Mouse (Mus musculus) c-Kit-negative CD71-positive TER-119-positive erythroid progenitor cells, embryonic 14.5 days (primary cell): ENCODE results near the gene Rpl11.
"Not testable (repeated sequence)": the region's sequence is repeated elsewhere in the genome, so short reads cannot be mapped to it uniquely, and the experiment has no call there.

Experiments
- DNase-seq: peaks from one replicate; pipeline ENCODE4 v3.0.0-alpha.2; 2013; ENCODE audit warnings: low read depth, low spot score

Rpl11 gene

DNA sequence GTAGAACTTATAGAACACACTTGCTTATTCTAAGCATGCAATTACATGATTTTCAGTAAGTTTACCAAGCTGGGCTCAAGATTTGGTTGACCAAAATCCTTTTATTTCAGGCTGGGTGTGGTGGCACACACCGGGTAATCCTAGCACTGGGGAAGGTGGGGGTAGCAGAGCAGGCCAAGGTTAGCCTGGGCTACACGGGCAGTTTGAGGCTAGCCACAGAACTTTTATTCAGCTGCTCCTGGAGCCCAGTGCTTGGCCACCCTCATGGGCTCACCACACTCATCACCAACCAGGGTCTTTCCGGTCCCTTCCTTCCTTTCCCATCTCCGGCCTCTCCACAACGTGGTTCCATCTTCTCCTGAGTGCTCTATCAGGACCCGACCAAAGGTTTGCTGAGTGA, 17.4 kb upstream of the Rpl11 start:
- DNase-seq: no peak

DNA sequence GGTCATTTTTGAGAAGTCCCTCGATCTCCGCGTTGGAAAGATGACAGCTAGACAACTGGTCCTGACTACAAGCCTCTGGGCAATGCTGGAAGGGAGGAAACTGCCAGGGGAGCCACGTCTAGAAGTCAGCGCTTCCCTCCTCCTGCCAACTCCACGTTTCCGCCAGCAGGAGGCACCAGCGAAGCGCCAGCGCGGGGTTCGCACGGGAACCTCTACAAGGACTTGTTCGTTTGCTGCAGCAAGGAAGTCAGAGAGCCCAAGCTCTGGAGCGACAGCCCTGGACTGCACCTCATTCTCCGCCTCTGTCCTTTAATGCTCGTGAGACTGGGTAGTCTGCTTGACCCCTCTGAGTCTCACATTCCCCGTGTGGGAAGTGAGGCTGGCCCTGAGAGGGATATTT, 16.7 kb upstream of the Rpl11 start:
- DNase-seq: no peak

DNA sequence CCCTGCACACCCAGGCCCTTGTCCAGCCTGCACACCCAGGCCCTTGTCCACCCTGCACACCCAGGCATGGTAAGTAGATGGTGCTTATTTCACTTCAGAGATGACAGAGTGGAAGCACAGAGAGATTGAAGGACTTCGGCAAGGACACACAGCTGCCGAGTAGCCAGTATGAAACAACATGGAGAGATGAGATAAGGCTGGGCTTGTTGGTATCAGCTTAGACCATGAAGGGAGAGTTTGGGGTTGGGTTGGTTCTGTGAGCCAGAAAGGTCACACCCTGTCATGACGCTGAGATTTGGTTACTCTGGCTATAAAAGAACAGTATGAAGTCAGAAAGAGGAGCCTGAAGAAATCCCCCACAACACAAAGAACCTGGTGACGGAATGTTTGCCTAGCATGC, 16.1 kb upstream of the Rpl11 start:
- DNase-seq: peak; percentile 15

DNA sequence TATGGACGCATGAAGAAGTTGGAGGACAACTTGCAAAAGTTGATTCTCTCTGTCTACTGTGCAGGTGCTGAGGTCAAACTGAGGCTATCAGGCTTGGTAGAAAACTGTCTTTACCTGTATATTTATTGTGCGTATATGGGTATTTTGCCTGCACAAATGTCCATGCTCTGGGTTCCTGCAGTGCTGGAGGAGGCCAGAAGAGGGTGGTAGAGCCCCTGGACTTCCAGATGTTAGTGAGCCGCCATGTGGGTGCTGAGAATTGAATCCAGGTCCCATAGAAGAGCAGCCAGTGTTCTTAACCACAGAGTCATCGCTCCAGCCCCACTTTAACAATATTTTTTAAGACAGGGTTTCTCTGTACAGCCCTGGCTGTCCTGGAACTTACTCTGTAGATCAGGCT, 9.9 kb upstream of the Rpl11 start:
- no peak for DNase-seq

DNA sequence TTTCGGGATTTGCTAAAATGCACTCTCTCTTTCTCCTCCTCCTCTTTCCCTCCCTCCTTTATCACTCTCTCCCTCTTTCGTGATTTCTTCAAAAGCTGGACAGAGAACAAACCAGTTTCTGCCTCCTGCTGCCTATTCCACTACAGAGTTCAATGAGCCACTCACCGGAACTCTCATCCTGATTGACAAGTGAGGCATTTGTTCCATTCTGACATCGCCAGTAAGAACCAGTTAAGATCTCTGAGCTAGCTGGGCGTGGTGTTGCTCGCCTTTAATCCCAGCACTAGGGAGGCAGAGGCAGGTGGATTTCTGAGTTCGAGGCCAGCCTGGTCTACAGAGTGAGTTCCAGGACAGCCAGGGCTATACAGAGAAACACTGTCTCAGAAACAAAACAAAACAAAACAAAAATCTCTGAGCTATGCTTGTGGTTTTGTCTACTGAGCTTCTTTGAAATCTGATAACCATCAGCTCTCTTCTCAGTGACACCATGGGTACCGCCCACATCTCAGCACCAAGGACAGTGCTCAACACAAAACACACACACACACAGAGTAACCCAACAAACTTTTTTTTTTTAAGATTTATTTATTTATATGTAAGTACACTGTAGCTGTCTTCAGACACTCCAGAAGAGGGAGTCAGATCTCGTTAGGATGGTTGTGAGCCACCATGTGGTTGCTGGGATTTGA, 6.7 kb upstream of the Rpl11 start:
- not testable (repeated sequence) for DNase-seq

DNA sequence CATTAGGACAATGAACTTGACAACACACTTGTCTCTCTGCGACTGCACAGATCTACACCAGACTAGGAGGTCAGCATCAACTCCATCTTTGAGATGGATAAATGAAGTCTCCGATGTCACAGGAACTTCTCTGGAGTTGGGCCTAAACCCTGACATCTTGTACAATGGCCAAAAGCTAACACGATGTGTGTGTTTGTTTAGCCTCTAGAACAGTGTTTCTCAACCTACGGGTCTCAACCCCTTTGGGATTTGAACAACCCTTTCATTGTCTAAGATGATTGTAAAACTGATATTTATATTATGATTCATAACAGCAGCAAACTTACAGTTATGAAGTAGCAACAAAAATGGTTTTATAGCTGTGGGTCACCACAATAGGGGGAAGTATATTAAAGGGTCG, 4.7 kb upstream of the Rpl11 start:
- DNase-seq: no peak

DNA sequence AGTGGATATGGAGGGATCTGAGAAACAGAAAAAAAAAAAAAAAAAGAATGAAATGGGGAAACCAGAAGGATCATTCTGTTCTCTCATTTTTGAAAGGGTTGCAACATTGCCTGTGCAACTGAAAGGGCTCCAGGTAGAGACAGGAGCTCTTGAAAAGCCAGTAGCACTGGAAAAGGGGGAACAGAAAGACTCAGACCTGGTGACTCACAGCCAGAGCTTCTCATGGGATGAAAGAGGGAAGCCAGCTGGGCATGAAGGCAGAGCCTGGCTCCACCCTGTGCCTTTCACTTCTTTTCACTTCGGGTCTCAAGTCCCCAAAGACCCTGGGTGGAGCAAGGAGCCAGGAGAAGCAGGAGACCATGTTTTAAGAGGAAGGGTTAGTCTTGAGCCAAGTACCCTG, 2.8 kb upstream of the Rpl11 start:
- no peak for DNase-seq

DNA sequence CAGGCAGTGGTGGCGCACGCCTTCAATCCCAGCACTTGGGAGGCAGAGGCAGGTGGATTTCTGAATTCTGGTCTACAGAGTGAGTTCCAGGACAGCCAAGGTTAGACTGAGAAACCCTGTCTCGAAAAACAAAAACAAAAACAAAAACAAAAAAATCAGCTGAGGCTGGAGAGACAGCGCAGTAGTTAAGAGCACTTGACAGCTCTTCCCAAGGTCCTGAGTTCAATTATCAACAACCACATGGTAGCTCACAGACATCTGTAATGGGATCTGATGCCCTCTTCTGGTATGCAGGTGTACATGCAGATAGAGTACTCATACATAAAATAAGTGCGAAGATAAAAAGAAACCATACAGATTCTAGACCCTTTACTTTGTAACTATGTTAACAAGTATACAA, 615 bp upstream of the Rpl11 start:
- DNase-seq: no peak

DNA sequence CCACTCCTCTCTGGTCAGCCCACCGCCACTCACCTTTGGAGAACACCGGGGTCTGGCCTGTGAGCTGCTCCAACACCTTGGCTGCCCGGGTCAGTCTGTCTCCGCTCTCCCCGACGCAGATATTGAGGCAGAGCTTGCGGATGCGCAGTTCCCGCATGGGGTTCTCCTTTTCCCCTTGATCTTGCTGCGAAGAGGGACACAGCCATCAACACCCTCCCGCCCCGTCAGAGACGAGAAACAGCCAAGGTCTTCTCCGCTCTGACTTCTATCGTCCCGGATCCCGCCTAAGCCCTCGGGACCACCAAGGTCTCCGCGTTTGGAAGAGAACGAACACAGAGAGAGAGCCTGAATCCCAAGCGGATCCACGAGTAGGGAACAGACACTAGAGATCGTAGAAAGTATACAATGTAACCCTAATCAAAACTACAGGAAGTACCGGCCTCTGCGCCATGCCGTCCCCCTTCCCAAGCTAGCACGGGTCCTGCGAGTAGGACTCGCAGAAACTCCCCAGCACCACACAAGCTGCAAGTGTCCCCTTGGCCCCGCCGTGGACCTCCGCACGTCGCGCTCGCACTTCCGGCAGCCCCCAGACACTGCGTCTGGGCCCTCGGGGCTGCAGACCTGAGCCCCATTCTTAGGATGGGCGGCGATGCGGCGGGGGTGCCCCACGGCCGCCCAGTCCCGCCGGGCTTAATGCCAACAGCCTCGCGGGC, 538 bp downstream of the Rpl11 start:
- no peak for DNase-seq

DNA sequence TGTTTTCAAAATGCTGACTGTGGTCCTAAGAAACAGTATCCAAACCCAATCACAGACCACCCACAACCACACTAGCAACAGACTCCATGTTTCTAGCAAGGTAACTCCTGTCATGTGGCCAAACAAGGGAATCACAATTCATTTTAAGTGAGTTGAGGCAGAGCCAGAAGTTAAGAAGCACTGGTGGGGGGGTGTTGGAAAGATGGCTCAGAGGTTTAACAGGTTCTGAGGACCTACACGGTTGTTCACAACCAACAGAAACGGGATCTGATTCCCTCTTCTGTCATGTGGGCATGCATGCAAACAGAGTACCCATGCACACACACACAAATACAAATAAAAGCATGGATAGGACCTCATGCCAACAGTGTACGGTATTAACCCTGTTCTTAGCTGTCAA, 1.2 kb downstream of the Rpl11 start:
- no peak for DNase-seq

DNA sequence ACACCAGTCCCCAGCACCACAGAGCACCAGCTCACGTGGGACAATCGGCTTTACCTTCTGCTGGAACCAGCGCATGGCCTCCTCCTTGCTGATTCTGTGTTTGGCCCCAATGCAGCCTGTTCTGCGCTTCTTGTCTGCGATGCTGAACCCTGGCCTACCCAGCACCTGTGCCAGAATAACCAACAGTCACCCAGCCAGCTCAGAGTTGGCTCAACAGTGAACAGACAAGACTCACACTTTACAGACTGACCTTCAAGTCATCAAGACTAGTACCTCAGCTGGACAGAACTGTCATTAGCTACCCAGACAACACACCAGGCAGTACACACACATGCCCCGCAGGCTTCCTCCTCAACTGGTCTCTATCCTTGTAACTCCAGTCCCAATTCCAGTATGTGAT, 3.0 kb downstream of the Rpl11 start:
- no peak for DNase-seq

DNA sequence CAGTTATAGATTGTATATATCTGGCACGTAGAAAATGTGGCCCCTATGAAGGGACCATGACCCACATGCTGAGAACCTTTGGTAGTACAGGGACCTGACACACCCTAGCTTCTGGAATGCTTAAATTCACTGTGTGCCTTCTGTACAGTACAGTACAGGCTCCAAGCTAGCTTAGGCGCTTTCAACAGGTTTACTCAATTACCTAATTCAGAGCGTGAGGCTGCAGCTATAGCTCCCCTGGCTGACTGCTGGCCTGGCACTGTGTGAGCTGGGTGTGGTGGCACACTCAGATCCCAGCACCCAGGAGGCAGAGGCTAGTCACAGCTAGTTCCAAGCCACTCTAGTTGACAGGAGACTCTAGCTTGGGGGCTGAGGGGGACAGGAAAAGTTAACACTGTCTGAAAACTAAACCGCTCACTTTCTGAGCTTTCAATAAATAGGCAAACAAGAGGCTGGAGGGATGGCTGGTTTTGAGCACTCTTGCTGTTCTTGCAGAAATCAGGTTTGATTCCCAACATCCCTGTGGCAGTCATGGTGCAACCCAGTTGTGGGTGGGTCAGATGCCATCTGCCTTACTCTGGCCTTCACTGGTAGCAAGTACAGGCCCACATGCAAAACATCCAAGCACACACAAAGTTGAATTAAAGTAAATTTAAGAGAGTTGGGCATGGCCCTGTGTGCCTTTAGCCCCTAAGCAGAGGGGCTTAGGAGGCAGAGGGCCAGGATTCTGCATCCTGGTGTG, 4.8 kb downstream of the Rpl11 start:
- DNase-seq: no peak

DNA sequence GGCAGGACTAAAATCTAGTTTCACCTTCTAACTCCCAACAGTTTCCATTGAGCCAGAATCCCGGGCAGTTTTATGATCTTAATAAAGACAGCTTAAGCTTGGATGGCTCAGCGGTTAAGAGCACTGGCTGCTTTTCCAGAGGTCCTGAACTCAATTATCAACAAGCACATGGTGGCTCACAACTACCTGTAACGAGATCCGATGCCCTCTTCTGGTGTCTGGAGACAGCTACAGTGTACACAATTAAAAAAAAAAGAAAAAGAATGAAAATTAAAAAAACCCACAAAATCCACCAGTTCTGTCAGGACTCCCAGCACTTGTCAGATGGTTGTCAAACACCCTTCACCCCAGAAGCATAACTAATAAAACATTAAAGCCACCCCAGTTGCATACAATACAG, 5.6 kb downstream of the Rpl11 start:
- no peak for DNase-seq

DNA sequence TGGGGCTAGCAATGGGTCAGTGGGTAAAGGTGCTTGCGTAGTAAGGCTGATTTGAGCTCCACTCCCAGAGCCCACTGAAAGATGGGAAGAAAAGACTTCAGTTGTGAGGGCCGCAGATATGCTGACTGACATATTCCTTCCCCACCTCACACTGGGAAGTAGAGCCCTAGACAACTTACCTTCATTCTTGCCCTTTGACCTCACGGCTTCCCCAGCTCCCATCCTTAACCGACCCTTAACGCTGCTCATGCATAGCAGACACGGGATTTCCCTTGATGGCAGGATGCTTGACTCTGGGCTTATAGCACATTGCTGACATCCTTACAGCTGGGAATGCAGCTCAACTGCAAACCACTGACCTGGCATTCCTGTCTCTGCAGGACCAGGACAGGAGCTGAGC, 6.3 kb downstream of the Rpl11 start:
- DNase-seq: no peak

DNA sequence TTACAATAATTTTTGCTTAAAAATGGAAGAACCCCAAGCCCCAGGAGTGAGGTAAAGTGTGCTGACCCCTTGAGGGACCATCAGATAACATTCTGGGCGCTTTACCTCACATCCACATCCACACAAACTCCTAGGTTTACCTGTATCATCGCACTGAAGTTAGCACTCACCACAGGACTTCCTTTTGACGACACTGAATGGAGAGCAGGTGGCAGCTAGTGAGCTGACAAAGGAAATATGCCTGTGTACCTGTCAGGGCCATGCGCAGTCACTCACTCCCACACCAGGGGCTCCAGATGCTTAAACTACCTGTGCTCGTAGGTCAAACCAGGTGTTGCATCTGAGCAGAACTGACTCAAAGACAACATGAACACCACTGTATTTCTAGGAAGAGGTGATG, 8.1 kb downstream of the Rpl11 start:
- no peak for DNase-seq

DNA sequence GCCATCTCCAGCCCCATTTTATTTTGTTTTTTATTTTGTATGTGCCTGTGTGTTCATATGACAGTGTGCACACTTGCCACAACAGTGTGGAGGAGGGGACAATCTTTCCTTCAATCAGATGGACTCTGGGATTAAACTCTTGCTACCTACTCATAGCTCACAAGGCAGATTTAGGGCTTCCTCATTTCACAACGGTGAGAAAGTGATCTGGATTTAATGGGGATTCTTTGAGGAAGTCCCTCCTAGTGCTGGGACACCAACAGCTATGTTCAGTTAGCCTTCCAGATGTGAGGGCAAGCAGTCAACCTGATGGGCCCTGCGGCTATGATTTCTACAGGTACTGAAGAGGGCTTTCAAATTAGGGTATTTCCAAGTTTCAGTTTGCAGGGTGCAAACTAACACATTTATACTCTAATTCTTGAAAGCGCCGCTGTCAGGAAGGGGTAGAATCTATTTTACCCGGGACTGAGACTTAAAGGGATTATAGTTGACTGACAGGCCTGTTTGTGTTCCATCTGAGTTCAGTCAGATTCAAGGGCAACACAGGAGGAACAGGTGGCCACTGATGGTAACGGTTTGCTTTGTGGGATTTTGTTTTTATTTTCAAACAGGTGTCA, 9.3 kb downstream of the Rpl11 start:
- DNase-seq: no peak

DNA sequence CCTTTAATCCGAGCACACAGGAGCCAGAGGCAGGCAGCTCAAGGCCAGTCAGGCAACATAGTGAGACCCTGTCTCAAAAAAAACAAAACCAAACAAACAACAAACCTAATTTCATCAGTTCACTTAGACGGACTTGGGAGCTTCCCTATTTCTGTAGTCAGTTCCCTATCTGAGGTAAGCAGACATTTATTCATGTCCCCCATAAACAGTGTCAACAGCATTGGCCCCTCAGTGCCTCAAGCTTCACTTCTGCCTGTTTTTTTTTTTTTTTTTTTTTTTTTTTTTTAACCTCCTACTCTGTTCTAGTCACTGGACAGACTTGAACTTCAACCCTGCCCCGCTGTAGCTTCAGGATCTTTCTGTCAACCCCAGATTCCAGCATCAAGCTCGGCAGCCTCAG, 18.1 kb downstream of the Rpl11 start:
- DNase-seq: no peak

DNA sequence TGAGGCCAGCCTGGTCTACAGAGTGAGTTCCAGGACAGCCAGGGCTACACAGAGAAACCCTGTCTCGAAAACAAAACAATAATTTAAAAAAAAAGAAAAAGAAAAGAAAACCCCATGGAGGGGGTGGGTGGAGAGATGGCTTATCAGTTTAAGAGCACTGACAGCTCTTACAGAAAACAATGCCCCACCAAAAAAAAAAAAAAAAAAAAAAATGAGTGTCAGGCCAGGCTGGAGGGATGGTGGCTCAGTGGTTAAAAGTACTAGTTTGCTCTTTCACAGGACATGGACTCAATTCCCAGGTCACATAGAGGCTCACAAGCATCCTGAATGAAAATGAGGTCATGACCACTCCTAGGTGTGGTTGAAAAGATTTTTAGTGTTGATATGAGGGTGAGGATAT, 20.0 kb downstream of the Rpl11 start:
- no peak for DNase-seq

DNA sequence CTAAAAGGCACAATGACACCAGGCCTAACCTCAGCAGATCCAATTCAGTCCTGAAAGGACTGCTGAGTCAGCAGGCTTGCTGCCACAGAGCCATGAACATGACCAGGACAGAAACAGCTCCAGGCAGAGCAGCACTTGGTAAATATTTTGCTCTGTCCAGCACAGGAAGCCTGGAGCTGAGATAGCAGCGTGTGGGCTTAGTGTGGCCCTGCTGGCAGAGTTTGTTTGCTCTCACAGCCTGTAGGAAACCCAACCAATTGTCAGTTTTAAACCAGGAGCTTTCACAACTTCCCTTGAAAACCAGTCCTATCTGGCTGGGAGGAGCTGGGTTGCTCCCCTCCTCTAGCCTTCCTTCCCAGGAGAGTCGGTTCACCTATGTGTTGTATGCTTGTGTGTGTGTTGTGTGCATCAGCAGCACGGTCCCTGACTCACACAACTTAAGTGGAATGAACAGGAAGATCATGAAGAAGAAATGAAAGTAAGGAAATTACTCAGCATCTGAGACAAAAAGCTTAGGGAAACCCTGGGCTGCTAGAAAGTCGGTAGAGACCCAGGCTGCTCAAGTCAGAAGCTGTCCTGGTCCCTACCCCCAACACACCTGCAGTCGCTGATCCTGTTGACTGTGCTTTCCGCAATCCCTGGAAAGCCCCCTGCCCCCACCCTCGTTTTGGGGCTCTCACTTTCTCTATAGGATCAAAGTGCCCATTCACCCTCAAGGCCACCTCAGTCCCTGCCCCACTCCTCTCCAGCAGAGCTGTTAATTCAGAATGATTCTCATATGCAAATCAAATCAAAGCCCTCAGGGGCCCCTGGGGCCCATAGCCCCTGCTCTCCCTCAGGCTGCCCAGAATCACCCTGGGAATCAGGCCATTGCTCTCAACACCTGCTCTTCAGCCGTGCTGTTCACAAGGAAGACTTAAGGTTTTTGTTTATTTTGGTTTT, 22.0 kb downstream of the Rpl11 start:
- no peak for DNase-seq

DNA sequence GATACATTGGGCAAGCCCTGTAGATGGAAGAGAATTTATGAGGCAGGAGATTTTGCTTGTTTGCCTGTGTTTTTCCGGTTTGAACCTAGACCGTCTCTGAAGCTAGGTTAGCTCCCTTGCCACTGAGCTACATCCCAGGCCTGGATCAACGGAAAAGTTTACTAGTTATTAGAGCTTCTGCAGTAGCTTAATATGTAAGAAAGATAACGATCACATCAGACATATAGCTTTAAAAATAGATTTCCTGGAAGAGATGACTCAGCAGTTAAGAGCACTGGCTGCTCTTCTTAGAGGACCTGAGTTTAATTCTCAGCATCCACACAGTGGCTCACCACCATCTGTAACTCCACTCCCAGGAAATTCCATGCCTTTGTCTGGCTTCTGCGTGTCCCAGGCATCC, 24.5 kb downstream of the Rpl11 start:
- peak; percentile 51 for DNase-seq

DNA sequence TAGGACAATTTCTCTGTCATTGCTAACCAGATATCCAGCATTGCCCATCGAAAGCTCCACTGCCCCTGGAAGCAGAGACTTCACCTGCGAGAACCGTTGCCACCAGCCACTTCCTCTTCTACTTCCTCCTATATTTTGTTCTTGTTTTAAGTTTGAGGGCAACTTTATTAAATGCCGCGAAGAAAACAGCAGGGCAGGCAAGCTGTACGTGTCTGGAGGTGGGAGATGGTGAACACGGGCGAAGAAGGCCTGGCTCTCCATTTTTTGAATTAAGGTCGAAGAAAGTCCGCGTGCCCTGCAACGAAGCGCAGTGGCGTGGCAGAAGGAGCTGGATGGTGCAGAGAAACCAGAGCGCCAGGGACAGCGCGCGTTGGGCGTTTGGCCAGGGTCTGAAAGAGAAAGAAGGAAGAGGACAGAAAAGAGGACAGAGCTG, 25.1 kb downstream of the Rpl11 start:
- DNase-seq: no peak
